Mouse (Mus musculus): ENCODE measurements around the gene Zc3h12d.

The Zc3h12d gene

DNA sequence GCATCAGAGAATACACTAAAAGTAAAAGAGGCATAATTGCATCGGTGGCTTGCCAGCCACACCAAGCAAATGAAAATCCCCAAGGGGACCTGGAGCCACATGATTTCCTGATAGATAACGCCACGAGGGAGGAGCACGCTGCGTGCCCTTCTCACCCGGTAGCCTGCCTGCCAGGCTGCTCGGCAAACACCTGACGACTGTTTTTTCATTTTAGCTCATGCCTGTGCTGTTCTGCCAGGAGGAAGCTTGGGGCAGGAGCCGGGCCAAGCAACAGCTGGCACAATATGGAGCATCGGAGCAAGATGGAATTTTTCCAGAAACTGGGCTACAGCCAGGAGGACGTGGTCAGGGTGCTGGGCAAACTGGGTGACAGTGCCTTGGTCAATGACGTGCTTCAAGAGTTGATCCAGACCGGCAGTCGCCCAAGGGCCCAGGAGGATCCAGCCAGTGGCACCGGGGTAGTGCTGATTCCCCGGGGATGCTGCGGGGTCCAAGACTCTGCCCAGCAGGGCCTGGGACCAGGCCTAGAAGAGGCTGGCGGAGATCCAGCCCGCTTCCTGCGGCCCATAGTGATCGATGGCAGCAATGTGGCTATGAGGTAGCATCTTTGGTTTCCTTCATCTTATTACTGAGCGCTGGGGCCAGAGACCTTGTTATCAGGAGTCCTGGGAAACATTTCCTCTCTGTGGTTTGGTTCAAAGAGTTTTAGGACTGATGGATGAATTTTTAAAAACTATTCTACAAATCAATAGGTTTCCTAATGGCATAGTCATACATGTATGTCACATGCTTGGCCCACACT is 7.5 kb downstream of the Zc3h12d start:
- peak; percentile 27 to 40 for DNase-seq (ENCODE audit: low spot score in 2 of 2)

DNA sequence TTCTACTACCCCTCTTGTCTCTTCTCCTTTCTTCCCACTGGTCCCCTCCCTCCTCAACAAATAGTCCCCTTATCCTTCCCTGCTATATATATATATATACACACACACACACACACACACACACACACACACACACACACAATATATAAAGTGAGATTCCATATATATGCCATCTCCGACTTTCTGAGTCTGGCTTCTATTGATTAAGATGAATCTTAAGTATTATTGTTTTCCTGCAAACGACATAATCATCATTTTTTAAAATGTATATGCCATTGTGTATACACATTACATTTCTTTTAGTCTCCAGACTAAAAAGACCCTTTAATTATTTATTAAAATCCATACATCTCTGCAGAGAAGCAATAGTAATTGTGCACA is 8.1 kb downstream of the Zc3h12d start:
- DNase-seq (ENCODE audit: low spot score in 2 of 2): no peak

DNA sequence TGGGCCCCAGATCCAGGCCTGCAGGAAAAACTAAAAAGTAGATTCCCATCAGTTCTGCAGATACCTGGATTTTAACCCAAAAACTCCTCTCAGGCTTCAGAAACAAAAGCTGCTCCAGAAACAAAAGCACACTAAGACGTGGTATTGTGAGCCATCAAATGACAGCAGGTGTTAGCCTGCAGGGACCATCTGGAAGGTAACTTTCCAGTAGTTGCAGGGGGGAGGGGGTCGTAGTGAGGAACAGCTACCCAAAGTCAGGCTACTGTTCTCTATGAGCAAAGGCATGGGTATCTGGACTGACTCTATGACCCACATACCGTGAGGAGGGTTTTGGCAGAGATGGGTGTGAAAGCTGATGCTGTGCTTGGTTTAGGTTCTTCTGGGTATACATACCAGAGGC is 8.5 kb downstream of the Zc3h12d start:
- no peak for DNase-seq (ENCODE audit: low spot score in 2 of 2)

DNA sequence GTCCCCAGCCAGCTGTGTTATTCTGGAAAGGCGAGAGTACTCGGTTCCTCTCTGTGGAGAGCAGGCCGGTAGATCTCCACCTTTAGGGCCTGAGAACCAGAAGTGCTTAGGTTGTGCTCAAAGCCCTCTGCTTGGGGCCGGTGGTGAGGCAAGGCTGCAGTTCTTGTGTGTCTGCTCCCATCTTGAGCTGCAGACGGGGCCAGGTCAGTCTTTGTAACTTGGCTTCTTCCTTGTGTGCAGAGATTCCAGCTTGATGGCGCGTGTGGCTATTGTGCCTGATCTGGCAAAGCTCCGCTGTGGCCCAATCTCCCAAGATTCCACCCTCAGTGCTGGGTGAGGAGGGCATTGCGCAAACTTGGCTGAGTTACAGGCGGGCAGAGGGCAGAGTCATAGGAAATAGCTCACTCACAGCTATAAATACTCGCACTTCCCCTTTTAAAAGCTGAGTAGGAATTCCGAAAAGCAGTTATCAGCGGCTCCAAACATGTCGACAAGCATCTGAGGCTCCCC is 9.4 kb downstream of the Zc3h12d start:
- DNase-seq (ENCODE audit: low spot score in 2 of 2): peak; percentile 79 to 89

DNA sequence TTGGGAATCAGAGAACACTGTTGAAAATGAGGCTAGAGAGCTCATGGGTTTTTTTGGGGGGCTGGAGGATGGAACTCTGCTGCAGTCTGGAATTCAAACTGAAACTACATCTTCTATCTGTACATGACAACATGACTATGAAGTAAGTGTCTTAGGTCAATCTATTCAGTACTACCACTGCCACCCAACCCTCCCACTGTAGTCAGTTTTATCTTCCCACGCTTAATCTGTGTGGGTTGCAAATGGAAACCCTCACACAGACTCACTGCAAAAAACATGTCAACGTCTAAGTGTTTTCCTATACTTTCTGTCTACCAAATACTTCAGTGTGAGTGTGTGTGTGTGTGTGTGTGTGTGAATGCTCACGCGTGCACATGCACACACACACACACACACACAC is 10.9 kb downstream of the Zc3h12d start:
- no peak for DNase-seq (ENCODE audit: low spot score in 2 of 2)

DNA sequence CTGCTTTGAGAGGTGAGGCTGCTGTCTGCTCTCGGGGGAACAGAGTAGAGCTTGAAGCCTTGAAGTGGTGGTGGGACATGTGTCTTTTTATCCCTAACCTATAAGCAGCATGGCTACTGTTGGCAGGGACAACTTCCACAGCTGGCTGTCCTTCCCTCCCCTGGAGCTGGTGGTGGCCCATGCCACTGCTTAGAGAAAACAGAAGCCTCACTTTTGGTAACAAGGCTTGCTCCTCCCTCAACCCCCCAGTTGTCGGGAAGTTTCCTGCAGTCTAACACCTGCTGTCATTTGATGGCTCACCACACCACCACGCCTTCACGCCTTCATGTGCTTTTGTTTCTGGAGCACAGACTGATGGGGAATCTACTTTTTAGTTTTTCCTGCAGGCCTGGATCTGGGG is 11.9 kb downstream of the Zc3h12d start:
- DNase-seq (ENCODE audit: low spot score in 2 of 2): no peak

DNA sequence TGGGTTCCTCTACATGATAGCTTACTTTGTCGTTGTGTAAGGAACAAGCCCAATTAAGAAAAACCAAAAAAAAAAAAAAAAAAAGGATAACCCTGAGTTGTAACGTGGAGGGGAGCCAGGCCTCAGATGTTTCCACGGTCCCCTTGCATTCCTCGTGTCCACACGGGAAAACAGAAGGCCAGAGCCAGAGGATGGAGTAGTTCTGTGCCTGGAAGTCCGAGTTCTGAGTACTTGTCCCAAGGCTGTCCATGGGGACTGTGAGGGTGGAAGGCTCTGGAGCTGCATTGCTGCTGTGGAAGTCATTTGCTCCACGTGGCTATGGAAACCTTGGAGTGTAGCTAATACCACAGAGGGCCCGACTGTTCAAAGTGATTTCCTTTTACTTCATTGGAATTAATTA is 12.9 kb downstream of the Zc3h12d start:
- no peak for DNase-seq (ENCODE audit: low spot score in 2 of 2)

DNA sequence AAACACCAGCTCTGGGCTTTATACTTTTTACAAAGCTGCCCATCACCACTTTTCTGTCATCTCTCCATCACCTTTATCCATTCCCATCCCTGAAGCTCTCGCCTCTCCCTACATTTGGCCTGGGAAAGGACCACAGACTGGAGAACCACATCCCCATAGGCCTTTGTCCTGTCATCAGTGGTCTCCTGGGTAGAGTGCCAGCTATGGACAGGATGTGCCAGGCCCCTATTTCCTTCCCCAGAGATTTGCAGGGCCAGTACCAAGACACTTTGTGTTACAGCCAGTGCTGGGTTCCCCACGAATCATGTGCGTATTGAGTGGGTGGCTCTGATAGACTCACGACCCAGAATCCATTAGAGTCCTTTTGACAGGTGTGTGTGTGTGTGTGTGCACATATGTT is 13.7 kb downstream of the Zc3h12d start:
- DNase-seq (ENCODE audit: low spot score in 2 of 2): no peak

DNA sequence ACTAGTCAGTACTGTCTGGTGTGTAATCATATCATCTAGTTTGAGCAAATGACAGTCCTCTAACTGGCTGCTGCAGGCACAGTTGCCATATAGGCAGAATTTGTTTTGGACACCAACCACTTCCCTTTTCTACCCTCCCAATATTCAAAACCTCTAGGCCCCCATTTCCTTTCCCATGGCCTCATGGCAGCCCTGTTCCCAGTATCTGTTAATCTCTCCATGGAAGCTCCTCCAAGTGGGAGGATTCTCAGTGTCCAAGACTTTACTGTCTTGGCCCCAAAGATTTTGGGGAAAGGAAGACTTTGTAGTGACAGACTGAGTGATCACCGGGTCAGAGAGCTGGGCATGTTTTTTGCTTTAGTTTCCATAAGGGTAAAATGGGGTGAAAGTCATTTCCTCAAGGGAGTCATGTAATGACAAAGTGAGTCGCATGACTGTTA is 14.9 kb downstream of the Zc3h12d start:
- DNase-seq (ENCODE audit: low spot score in 2 of 2): peak in 1 of 2 experiments; percentile 39

DNA sequence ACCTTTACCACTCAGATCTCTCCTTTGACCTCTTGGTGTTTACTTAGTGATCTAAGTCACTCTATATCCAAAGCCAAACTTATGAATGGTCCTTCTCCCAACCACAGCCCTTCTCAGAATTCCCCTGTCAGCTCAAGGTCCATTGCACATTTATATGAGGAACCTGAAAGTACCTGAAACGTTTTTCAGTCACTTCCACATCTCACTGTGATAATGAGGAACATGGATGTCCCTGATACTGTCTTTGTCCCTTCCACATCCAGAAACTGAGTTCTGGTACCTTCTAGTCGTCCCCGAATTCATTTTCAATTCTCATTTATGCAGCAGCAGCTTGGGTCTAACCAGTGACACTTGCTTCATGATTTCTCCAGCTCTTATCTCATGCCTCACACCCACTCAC is 19.6 kb downstream of the Zc3h12d start:
- DNase-seq (ENCODE audit: low spot score in 2 of 2): no peak

DNA sequence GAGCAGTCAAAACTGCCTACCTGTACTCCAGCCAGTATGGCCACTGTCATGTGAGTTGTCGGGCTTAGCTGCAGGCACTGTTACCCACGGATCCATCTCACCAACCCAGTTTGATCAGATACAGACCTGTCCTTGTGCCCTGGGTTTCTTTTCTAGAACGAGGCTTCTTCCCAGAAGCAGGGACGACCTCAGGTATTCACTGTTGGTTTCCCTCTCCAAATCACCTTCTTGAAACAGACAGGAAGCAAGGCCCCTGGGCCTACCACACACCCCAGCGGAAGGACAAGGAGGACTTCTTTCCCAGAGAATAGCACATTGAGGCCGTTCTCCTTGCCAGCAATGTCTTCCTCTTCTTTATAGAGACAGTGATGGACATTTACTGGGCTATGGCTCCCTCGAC is 28.2 kb downstream of the Zc3h12d start:
- no peak for DNase-seq (ENCODE audit: low spot score in 2 of 2)

DNA sequence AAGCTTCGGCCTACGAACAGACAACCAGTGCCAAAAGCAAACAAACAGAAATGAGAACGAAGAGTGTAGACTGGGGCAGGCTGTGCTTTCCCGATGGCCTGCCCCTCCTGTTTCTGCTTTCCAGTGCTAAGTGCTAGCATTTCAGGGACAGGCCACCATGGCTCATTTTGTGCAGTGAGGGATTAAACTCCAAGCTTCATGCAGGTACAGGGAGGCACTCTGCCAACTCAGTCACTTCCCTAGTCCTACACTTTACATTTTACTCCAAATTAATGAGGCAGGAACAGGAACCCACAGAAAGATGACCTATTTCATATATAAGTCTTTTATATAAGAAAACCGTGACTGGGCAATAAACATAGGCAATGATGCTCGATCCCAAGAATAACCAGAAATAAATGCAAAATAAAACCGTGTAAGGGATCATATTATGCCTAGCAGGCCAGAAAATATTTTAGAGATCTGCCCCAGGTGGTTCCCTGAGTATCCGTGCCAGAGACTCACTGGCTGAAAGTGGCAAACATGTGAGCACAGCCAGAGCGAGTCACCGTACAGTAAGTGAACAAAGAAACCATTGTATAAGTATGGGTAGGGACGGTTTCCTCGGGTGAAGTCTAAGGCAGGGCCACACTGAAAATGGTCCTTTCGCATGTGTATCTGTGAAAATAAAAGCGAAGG is 29.1 kb downstream of the Zc3h12d start:
- no peak for DNase-seq (ENCODE audit: low spot score in 2 of 2)

DNA sequence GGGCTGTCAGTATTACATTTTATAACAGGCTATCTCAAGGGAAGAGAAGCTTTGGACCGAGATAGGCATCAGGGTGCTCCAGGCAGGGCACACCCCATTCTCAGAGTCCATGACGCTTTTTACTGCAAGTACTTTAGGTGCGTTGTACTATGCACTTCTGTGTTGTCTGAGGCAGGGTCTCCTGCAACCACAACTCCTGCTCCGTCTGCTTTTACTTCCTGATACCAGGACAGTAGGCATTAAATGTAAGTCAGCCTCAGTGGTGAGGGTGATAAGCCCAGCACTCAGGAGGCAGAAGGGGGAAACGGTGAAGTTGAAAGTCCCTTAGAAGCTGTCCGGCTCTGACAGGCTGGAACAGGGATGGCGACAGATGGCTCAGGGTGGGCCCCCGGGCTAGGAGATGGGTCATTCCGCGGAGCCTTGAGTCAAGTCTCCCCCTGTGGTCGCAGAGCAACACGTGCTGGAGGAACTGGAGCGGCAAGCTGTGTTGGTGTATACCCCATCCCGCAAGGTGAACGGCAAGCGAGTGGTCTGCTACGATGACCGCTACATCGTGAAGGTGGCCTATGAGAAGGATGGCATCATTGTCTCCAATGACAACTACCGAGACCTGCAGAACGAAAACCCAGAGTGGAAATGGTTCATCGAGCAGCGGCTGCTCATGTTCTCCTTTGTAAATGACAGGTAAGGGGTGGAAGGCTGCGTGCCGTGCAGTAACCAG is 29.8 kb downstream of the Zc3h12d start:
- no peak for DNase-seq (ENCODE audit: low spot score in 2 of 2)

DNA sequence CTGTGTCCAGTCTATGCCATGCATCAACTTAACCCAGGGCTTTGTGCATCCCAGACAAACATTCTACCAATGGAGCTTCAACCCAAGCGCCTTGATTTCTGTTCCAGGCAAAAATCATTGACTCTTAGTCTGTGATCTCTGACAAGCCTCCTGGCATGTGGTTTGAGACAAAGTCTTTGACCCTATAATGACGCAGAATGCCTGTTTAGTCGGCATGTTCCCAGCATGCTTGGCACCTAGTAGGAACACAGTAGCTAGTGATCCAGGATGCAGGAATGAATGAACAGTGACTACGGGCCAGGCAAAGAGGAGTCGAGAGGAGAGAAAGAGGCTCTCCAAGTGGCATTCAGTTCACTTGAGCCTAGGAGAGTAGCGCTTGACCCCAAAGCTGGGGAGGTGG is 31.1 kb downstream of the Zc3h12d start:
- no peak for DNase-seq (ENCODE audit: low spot score in 2 of 2)

DNA sequence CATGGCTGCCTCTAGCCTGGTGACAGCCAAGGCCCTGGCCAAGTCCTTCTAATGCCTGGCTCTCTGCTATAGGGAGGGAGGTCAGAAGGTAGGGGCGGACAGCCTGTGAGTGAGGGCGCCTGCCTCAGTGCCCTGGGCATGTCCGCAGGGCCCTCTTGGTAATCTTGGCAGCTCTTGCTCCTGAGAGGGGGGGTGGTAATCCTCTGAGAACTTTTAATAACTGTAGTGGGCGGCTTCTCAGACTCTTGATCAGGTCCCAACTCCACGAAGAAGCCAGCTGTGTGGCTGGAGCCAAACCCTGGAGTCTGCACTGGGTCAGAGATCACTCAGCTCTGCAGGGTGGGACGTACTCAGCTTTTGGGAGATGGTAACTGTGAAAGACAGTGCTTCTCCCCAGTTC is 31.9 kb downstream of the Zc3h12d start:
- no peak for DNase-seq (ENCODE audit: low spot score in 2 of 2)

DNA sequence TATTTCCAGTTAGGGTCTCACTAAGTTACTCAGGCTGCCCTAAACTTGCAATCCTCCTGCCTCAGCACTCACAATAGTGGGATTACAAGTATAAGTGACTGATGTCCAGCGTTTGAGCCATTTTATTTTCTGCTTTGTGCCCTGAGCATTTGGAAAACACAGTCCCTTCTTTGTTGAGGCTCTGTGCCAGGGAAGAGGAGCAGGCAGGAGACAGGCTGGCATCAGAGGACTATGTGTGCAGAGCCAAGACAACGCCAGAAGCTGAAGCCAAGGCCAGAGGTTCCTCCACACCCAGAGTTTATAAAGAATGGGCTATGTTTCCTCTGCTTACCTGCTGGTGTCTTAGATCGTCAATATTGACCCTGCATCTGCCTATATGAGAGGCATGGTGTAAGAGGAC is 32.5 kb downstream of the Zc3h12d start:
- no peak for DNase-seq (ENCODE audit: low spot score in 2 of 2)

DNA sequence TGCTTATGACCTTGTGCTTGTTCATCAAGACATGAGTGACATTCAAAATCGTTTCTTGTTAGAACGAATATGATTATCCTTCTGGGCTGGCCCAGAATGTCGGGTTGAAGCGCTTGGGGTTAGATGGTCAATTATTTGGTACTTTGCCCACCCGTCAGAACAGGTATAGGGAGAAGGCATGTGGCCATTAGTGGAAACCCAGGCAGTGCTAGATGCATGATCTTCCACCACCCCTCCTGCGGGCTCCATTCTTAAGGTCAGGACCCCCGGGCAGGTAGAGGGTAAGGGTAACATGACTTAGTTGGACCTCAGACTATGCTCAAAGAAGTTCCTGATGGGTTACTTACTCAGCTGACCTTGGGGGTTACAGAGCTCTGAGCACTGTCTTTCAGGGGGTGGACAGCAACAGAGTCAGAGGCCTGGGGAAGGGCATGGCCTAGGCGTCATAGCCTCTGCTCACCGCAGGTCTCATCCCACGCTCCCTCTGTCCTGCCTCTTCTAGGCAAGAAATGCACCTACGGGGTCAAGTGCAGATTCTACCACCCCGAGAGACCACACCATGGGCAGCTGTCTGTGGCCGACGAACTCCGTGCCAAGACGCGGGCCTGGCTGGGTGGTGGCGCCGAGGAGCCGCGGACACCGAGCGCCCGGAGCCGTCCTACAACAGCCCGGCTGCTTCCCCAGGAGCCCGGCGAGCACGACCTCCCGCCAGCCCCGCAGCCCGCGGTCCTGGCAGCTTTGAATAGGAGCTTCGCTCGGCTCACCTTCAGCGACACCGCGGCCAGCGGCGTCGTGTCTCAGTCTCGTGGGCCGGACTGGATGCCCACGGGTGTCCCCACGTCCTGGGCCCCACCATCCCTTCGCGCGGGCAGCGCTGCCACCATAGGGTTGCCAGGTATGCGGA is 34.7 kb downstream of the Zc3h12d start:
- no peak for DNase-seq (ENCODE audit: low spot score in 2 of 2)

DNA sequence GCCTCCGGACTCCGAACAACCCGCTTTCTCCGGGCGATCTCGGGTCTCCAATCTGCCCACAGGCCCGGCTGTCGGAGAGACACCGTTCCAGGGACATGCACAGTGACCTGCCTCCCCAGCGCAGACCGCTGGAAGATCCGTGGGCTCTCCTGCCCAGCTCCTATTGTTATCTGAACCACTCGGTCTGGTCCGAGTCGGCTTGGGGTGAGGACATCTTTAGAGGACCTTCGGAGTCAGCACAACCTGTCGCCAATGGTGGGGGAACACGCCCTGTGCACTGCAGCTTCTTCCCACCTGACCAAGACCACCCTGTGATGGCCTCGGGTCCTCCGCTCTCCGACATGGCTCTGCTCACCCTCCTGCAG is 35.4 kb downstream of the Zc3h12d start:
- no peak for DNase-seq (ENCODE audit: low spot score in 2 of 2)

DNA sequence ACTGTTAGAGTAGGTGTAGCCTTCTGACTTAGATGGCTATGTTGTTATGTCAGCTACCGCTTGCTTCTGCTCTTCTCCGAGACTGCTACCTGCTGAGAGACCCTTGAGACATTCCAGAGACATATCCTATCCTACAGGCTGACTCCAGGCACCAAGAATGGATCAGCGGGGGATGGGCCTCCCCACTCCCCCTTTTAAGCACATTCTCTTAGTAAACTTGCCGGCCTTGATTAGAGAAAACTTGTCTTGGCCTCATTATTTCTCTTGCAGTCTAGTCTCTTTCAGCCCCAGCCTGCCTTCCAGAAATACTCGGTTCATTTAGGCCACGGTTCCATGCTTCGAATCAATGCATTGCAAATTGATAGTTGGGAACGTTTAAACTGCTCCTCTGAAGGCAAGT is 37.5 kb downstream of the Zc3h12d start:
- no peak for DNase-seq (ENCODE audit: low spot score in 2 of 2)

DNA sequence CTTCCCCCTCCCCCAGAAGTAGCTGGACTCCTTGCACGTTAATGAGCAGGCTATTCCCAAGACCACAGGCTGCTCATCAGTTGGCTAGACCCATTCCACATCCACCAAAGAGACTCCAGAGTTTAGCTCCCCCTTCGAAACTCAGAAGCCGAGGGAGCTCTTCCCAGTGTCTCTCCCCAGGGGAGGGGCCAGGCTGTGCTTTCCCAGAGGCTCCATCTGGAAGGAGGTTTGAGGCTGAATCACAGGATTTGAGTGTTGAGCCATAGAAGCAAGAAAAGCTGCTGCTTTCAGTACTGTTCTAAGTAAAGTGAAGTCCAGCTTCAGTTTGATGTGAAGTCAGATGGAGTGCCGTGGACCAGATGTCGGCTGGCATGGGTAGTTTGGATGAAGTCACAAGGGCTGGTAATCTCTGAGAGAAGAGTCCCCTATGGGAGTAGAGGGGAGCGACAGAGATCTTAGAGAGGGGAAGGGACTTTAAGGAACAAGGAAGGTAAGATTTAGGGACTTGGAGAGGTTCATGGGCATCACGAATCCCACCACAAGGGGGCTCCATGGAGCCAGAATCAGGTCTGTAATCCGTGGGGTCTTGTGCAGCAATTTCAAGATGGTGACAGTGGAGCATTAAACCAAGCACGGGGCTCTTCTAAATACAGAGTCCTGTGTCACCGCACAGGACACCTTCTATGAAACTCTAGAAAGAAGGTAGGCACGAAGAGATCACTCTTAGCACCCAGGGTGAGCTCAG is 38.5 kb downstream of the Zc3h12d start:
- peak; percentile 22 to 26 for DNase-seq (ENCODE audit: low spot score in 2 of 2)

Data from heart, adult 9 months (tissue).